Mouse (Mus musculus) bone marrow macrophage, adult 2 months (primary cell): ENCODE results near the gene Crtc1.

Source experiments
- CTCF ChIP-seq: IDR thresholded peaks from 2 replicates; pipeline ENCODE4 v1.5.1; 2012; ENCODE audit warnings: low read depth, mild to moderate bottlenecking, low read length, moderate library complexity
- POLR2A ChIP-seq: IDR thresholded peaks from 2 replicates; pipeline ENCODE4 v1.6.1; 2012; ENCODE audit warnings: mild to moderate bottlenecking, low read depth, low read length, borderline replicate concordance

- no peak for TF ChIP-seq POLR2A
- no peak for TF ChIP-seq CTCF
These were observed 63.1 kb downstream of the Crtc1 start for GRCm38 (mm10) chr8:70376275-70376741.
